Comparison of ENCODE assay signal across 29 mouse cellular contexts in the genomic region with DNA sequence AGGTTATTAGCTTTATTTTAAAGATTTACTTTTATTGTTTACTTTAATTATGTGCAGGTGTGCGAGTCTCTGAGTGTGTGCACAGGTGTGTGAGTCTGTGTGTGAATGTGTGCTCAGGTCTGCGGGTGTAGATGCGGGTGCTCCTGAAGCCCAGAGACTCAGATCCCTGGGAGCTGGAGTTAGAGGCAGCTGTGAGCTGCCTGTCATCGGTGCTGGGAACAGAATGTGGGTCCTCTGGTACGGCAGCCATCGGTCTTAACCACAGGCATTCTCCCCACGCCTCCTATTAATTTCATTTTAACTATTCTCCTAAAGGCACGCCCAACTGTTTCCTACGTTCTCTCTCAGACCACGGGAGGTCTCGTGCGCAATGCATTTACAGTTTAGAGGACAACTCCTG. TPM values are rescaled to one million over a fixed set of nuclear protein-coding genes. Genes with fewer than 3 reads are reported as not detected.
"Had no signal": no experiment of that assay in that cellular context is flagged by ENCODE, and none has a peak within 500 bp of the region (broad histone marks: within the 10 kb centered on the region; RNA-seq: fewer than 3 reads in every experiment).

No protein-coding gene starts in this region.

- H3K27ac ChIP-seq: embryonic facial prominence, embryonic 13.5 days; embryonic facial prominence, embryonic 15.5 days; forebrain, embryonic 10.5 days; forebrain, embryonic 12.5 days; forebrain, embryonic 13.5 days; forebrain, embryonic 15.5 days; gastrocnemius, adult 2 months; heart, adult 2 months had no signal

- H3K9me3 ChIP-seq: embryonic facial prominence, embryonic 13.5 days; embryonic facial prominence, embryonic 15.5 days; forebrain, embryonic 10.5 days; forebrain, embryonic 12.5 days; forebrain, embryonic 13.5 days; forebrain, embryonic 15.5 days had no signal

- H3K4me2 ChIP-seq: embryonic facial prominence, embryonic 13.5 days; embryonic facial prominence, embryonic 15.5 days; forebrain, embryonic 12.5 days; forebrain, embryonic 13.5 days; forebrain, embryonic 15.5 days had no signal

- H3K4me3 ChIP-seq: embryonic facial prominence, embryonic 13.5 days; embryonic facial prominence, embryonic 15.5 days; erythroblast, embryonic 14.5 days; forebrain, embryonic 10.5 days; forebrain, embryonic 12.5 days; forebrain, embryonic 13.5 days; forebrain, embryonic 15.5 days; gastrocnemius, adult 2 months; heart, adult 2 months had no signal

- H3K36me3 ChIP-seq: embryonic facial prominence, embryonic 13.5 days; embryonic facial prominence, embryonic 15.5 days; forebrain, embryonic 10.5 days; forebrain, embryonic 12.5 days; forebrain, embryonic 15.5 days had no signal

- ATAC-seq: forebrain, embryonic 13.5 days; forebrain, embryonic 14.5 days; forebrain, embryonic 15.5 days; forebrain, embryonic 16.5 days; forebrain, postnatal 0 days had no signal

- H3K9ac ChIP-seq: embryonic facial prominence, embryonic 13.5 days; embryonic facial prominence, embryonic 15.5 days; forebrain, embryonic 12.5 days; forebrain, embryonic 13.5 days; forebrain, embryonic 15.5 days; forebrain, postnatal 0 days had no signal

- DNase-seq: cerebellum, adult 2 months; cerebellum, adult 8-10 months; cerebellum, adult 9-10 months; cerebellum, adult 9-11 months; cerebellum, postnatal 10 days; cerebellum, postnatal 14 days; cerebellum, postnatal 25 days; cerebellum, postnatal 36 days; embryo, embryonic 11 days; forebrain, postnatal 0 days; gastrocnemius, adult 2 months; gastrocnemius, postnatal 10 days; gastrocnemius, postnatal 14 days; gastrocnemius, postnatal 25 days; gastrocnemius, postnatal 36 days; heart, adult 11 months; heart, adult 18-20 months; heart, adult 2 months had no signal

RNA-seq across cellular contexts. Expression of gene Runx3, which starts 12.3 kb away (rescaled TPM):
- total RNA-seq: forebrain, postnatal 0 days had no signal
- polyA plus RNA-seq: cerebellum, adult 2 months; cortical plate, adult 2 months; forebrain, embryonic 13.5 days; forebrain, embryonic 14.5 days; forebrain, embryonic 15.5 days; forebrain, embryonic 16.5 days; forebrain, postnatal 0 days; frontal cortex, adult 2 months had no signal
